Mouse (Mus musculus): ENCODE results near the gene Ankrd39.

The Ankrd39 gene

DNA sequence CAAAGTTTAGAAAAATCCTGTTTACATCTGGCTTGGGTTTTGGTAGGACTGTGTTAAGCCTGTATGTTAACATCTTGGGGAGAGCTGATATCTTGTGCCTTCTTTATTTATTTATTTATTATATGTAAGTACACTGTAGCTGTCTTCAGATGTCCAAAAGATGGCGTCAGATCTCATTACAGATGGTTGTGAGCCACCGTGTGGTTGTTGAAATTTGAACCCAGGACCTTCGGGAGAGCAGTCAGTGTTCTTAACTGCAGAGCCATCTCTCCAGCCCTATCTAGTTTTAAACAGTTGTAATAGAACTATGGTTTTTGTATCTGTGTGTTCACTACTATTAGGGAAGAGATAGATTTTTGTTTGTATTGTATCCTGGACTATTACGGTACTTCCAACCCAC is 18.0 kb downstream of the Ankrd39 start:
- no peak for DNase-seq (ENCODE audit: low spot score)

DNA sequence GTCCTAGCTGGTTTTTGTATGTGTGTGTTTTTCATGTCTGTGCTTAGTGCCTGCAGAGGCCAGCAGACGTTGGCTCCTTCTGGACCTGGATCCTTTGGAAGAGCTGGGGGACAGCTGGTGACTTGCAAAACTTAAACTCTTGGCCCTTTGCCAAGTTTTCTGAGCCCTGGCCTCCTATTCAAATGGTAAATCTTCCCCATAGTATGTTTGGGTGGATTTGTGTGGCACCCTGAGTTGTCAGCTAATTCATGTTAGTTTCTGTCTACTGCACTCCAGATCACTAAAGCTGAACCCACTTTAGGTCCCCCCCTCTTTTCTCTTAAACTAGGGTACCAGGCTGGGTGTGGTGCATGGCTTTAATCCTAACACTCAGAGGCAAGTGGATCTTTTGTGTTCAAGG is 18.9 kb downstream of the Ankrd39 start:
- DNase-seq (ENCODE audit: low spot score): no peak

DNA sequence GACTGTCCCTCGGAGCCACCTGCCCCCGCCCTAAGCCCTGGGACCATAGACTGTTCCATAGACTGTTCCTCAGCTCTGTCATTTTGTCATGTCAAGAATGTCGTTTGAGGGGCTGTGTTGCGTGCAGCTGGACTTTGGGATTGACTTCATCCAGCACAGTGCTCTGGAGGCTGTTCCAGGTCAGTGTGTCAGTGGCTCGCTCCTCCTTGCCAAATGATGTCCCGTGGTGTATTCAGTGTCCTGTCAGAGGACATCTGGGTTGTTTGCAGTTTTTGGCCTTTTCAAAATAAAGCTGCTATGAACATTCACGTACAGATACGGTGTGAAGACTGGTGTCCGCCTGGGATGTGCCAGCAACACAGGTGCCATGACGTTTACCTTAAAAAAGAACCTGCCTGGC is 20.3 kb downstream of the Ankrd39 start:
- no peak for DNase-seq (ENCODE audit: low spot score)

DNA sequence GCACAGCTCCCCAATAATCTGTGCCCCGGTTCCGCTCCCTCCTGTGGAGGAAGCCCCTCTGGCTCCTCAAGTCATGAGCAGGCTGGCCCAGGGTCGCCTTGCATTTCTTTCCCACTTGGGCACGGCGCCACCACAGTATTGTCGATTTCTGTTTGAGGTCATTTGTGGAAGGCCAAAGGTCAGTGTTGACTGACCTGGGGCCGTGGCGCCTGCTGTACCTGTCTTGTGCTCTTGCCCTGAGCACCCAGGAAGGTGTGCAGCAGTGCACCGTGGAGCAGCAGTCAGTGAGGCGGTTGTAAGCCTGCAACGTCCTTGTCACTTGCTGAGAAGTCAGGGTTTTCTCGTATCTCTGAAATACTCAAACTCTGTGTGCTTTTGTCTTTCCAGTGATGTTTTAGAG is 21.5 kb downstream of the Ankrd39 start:
- DNase-seq (ENCODE audit: low spot score): no peak

DNA sequence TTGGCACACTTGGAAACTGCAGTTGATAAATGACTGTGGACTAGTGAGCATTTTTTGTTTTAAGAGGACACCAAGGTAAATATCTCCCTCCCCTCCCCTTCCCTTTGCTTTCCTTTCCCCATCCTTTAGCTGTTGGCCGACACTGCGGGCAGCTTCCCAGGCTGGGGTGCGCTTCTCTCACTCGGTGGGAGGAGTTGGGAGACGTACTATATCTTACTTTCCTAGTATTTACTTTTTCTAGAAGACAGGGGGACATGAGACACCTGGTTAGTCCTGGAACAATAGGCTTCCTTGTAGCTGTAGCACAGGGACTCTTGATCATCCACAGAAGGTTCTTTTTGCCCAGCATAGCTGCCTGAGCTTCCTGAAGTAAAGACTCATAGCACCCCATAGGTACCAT is 23.2 kb downstream of the Ankrd39 start:
- DNase-seq (ENCODE audit: low spot score): no peak

DNA sequence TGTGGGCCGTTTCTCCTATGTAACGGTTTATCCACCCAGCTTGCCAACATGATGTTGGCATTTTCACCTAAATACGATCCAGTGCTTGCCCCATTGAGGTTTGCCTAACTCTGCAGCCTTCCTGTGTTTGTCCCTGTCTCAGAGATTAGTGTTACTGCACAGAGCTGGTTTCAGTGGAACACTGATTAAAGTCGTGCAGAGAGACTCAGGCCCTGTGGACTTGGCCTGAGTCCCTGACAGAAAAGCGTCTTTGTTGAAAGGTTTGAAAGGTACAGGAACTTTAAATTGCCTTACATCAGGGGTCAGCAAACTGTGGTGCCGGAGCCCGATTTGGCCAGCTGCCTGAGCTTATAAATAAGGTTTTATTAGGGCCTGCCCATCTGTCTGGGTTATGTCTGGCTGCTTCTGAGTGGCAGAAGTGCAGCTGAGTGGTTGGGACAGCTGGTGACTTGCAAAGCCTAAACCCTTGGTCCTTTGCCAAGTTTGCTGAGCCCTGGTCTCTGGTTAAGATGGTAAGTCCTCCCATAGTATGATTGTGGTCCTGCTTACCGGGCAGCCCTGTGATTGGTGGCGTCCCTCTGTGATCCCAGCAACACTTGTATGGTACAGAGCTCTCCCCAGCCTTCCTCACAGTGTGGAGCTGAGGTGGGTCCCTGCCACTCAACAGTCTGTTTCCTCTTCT is 23.8 kb downstream of the Ankrd39 start:
- DNase-seq (ENCODE audit: low spot score): no peak

DNA sequence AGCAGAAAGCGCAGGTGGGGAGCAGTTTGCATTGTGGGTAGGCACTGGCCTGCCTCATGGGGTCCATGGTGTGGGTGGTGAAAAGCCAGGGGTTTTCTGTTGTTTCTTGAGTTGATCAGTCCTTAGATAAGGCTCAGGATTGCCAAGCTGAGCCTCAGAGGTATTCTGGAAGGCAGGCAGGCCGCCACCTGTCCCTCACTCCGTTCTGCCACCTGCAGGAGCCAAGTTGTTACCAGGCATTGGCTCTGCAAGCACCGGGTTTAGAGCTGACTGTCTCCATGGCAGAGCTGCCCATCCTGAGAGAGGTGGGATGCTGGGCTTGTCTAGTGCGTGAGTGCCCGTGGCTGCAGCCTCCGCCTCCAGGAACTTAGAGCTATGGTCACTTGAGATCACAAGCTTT is 25.0 kb downstream of the Ankrd39 start:
- DNase-seq (ENCODE audit: low spot score): no peak

DNA sequence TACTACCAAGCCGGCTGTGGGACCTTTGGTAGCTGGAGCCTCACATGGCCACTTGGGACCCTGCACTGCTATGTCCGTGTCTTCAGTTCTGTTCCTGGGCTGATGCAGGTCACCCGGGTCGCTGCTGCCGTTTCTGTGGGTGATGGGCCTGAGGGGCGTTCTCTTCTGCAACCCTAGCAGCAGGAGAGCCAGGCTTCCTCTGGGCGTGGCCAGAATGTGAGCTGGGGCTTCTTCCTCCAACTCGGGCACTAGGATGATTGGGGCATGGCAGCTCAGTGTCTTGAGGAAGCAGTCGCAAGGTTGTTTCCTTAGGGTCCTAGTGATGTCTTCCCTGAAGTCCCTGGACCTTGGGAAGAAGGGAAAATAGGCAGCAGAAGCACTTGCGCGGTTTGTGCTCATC is 27.6 kb downstream of the Ankrd39 start:
- no peak for DNase-seq (ENCODE audit: low spot score)

DNA sequence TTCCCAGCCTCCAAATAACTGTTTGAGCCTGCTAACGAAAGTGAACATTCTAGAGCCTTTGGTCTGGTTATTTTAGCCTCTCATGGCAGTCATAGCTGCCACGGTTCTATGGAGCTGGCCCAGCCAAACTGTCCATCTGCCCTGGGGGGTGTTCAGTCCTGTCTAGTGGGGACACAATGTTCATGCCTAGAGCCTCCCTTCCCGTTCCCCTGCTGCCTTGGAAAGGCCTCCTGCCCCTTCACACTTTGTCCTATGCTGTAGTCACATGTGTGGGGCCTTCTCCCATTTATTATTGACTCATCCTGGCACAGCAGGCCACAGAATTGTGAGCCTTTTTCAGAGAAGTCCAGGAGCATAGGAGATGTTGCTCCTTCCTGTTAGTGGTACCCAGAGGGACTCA is 29.0 kb downstream of the Ankrd39 start:
- DNase-seq (ENCODE audit: low spot score): no peak

DNA sequence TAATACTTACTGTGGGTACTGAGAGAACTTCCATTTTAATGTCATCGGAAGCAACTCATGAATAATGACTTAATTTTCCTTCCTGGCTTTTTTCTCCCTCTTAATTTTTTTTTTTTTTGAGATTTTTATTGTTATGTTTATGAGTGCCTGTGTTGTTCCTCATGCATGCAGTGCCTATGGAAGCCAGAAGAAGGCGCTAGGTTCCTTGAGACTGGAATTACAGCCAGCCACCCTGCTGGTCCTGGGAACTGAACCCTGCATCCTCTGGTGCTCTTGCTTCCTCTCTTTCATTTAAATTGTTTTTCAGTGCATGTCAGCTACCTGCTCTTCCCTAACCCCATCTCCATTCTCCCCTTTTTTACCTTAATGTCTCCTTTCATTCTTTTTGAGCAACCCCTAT is 33.5 kb downstream of the Ankrd39 start:
- DNase-seq (ENCODE audit: low spot score): no peak

DNA sequence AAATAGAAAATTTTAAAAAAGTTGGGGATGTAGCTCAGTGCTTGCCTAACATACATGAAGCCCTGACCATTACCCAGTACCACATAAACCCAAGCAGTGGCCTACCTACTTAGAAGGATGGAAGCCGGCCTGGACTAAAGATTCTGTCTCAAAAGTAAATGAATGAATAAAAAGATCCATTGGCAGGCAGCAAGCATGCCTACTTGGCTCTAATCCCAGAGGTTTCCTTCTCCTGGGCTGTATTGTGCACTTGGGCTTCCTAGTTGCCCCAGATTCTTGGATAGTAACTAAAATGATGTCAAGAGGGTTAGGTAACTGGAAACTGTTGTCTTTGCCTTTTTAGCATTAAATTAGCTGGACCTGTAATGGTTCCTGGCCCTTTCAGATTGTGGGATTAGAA is 33.9 kb downstream of the Ankrd39 start:
- no peak for DNase-seq (ENCODE audit: low spot score)

DNA sequence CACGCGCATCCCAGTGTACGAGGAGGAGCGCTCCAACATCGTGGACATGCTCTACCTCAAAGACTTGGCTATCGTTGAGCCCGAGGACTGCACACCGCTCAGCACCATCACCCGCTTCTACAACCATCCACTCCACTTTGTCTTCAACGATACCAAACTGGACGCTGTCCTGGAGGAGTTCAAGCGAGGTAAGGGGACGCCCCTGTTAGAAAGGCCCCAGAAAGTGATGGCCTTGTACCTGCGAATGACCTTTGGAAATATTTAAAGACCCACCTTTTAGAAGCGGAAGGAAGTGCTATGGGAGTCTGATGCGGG is 34.3 kb downstream of the Ankrd39 start:
- no peak for DNase-seq (ENCODE audit: low spot score)

DNA sequence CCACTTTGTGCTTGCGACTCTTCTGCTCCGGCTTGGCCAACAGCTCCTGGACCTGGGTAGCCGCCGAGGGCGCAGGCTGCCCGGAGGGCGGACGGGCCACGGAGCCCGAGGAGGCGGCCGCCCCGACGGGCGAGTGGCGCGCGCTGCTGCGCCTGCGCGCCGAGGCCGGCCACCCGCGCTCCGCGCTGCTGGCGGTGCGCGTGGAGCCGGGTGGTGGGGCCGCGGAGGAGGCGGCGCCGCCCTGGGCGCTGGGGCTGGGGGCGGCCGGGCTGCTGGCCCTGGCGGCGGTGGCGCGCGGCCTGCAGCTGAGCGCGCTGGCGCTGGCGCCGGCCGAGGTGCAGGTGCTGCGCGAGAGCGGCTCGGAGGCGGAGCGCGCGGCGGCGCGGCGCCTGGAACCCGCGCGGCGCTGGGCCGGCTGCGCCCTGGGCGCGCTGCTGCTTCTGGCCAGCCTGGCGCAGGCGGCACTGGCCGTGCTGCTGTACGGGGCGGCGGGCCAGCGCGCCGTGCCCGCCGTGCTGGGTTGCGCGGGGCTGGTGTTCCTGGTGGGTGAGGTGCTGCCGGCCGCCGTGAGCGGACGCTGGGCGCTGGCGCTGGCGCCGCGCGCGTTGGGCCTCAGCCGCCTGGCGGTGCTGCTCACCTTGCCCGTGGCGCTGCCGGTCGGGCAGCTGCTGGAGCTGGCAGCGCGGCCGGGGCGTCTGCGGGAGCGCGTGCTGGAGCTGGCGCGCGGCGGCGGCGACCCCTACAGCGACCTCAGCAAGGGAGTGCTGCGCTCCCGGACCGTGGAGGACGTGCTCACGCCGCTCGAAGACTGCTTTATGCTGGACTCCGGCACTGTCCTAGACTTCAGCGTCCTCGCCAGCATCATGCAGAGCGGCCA is 34.9 kb downstream of the Ankrd39 start:
- no peak for DNase-seq (ENCODE audit: low spot score)

DNA sequence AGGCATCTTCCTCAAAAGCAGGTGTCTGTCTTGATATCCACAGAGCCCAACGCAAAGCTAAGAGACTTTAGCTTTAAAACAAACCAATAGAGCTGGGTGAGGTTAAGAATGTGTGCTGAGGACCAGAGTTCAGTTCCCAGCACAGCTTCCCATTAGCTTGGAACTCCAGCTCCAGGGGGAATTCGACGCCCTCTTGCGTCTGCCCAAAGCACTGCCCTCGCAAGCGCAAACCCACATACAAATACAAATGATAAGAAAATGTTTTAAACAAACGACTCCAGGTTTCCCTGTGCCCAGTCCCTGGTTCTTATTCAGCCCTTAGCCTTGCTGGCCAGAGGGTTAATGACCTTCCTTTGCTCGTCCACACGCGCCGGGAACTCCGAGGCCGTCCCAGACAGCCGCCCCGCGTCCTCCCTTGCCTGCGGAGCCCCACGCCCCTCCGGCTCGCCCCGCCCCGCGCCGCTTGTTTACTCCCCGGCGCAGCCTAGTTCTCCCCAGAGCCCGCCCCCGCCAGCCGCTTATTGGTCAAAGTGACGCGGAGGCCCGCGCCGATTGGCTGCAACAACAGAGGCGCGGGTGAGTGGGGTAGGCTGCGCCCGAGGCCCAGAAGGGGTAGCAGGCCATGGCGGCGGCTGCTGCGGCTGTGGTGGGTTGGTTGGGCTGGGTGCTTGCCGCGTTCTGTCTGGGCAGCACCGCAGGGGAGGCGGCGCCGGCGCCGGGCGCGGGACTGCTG is 35.8 kb downstream of the Ankrd39 start, which contains the start of gene Cnnm3:
Cnnm3 (plus strand) TSS at position 579 of the 733 bp plus-strand sequence.
- peak; percentile 98 for DNase-seq (ENCODE audit: low spot score)

DNA sequence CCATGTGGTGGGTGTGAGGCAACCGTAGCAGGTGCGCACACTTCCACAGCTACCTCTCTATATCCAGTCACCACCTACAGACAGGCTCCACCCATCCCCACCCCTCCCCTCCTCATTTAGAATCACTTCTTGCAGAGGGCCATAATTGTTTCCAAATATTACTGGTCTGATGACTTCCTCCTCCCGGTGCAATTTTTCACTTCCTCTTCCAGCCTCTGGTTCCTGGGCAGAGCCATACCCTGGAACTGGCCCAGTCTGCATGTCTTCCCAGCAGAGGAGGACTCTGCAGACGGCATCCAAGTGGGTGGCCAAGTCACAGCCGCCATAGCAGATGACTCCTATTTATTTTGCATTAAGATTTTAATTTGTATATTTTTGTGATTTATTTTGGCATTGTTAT is 39.0 kb downstream of the Ankrd39 start:
- no peak for DNase-seq (ENCODE audit: low spot score)

DNA sequence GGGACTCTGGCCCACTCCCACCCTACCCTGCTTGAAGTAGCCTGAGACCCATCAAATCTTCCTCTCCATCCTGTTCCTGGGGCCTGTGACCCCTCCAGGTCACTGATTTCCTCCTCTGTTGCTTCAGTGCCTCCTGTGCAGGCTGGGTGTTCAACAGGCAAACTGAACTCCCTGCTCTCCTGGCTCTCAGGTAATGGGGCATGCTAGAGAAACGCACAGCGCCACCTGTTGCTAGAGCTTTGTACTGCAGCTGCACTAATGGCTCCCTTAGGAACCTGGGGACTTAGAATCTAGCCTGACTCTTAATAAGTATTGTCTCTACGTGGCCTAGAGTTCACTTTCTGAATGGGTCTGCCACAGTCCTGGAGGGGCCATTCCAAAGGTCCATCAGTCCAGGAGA is 46.0 kb downstream of the Ankrd39 start:
- DNase-seq (ENCODE audit: low spot score): no peak

DNA sequence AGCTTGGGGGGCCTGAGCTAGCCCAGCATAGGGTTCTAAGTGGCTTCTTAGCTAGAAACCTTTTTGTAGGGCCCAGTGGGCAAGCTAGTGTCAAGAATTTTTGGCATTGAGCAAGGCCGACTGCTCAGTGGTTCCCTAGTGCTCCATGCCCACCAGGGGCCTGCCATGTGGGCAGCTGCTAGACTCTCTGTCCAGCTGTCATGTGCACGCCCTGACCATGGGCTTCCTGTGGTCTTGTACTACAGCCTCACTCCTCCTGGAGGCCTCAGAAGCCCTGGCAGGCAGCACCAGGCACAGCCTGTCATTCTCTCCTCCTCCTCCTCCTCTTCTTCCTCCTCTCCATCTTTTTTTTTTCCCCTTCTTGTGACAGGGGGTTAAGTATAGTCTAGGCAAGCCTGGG is 49.9 kb downstream of the Ankrd39 start:
- no peak for DNase-seq (ENCODE audit: low spot score)

DNA sequence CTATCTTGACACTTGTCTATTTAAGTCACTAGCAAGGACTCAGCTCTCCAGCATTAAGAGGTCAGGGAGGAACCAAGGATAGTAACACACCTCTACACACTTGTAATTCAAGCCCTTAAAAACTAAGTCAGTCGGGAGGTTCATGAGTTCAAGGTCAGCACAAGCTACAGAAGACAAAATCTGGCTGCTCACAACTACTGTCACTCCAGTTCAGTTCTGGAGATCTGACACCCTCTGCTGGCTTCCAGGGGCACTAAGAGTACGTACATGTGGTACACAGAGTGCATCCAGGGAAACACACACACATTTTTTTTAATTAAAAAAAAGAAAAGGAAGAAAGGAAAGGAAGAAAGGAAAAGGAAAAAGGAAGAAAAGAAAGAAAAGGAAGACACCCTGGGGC is 50.5 kb downstream of the Ankrd39 start:
- DNase-seq (ENCODE audit: low spot score): no peak

DNA sequence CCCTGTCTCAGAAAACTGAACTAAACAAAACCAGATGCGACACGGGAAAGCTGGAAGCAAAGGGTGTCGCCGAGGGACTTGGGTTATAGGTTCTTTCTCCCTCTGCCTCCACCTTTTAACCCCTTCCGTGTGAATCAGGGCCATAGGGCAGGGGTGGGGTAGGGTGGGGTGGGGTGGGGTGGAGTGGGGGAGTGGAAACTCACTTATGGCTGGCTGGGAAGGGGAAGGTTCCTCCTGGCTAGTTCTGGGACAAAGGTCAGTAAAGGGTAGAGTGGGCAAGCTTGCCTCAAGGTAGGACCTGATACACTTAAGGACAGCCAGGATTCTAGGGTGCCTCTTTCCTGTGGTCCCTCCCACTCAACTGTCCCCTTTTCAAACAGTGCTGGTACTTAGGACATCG is 53.9 kb downstream of the Ankrd39 start:
- DNase-seq (ENCODE audit: low spot score): no peak

DNA sequence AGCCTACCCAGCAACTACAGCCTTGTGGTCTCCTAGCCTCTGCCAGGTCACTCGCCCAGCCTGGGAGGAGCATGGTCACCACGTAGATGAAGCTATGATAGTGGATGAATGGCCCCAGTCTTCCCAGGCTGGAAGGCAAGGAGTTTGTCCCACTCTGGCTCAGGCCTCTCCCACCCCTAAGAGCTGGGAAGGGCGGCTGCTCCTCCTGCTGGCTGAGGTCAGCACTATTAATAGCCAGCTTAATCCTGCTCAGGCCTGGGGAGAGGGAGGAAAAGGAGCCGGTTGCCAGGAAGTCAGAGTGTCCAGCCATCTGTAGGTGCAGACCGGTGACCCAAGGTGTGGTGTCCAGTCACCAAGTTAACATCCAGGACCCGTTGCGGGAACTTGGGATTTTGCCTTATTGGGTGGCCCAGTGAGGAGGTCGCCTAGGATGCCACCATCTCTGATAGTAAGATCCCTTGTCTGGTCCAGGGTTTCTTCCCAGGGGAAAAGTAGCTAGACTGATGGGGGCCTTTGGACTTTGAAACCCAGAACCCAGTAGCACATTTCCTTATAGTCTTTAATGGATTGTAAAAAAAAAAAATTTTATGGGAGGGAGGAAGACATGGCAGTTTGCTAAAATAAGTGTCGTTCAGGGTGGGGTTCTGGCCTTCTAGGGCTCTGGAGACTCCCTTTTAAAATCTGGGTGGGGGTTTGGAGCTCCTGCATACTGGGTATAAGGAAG is 54.7 kb downstream of the Ankrd39 start:
- no peak for DNase-seq (ENCODE audit: low spot score)

DNA sequence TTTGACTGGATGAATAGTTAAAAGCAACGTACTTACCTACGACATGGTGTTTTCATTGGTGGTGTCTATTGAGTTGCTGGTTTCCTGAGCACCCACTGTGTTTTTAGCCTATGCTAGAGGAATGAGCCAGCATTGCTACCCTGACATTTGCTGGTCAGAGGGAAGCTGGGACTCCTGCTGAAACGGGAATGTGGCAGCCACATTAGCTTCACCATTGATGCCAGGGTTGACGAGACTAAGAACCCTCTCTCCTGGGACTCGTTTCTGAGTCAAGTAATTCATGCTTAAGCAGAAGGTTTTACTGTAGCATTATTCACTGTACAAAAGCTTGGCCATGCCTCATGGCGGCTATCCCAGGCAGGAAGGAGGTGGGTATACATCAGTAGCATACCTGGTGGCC is 57.6 kb downstream of the Ankrd39 start:
- no peak for DNase-seq (ENCODE audit: low spot score)

Data from urinary bladder, postnatal 10 days (tissue).